Comparison of ENCODE assay signal across 15 mouse cellular contexts in the genomic region with DNA sequence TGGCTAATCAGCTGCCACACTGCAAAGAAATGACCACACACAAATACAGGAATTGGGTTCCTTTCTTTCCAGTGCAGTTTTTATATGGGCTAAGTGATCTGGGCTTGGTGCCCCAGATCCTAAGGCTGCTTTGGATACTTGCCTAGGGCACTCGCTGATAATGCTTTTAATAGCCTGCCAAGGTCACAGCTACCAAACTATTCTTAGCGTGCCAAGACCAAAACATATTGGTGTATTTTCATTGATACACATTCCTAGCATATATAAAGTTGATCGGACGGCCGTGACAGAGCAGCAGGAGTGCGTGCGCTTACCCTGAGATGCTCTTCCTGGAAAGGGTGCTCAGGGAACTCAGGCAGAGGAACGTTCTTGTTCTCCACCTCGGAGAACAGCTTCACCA. TPM values are rescaled to one million over a fixed set of nuclear protein-coding genes. Genes with fewer than 3 reads are reported as not detected.
DNase-seq lines count a peak whose midpoint lies in the region; ATAC-seq and TF ChIP-seq lines count a peak whose summit lies in the region.
"Had no signal": no experiment of that assay in that cellular context is flagged by ENCODE, and none has a peak within 500 bp of the region (broad histone marks: within the 10 kb centered on the region; RNA-seq: fewer than 3 reads in every experiment).

No protein-coding gene starts in this region.

- H3K36me3 ChIP-seq in heart, embryonic 13.5 days: peaks cover 70% of the 10 kb centered on the region
- H3K36me3 ChIP-seq in hindbrain, embryonic 10.5 days: peaks cover 64% of the 10 kb centered on the region

- WGBS in cerebellum, adult 2 months: 13% methylated on average over 9 of the region's 9 CpGs
- WGBS in heart, embryonic 13.5 days: 42% methylated on average over 9 of the region's 9 CpGs
- WGBS in hindbrain, embryonic 10.5 days: 95% methylated on average over 9 of the region's 9 CpGs

- peaks cover 10% of the 10 kb centered on the region for H3K4me1 ChIP-seq in cerebellum, adult 2 months (ENCODE audit: control insufficient read depth, insufficient read depth, low read length)
- H3K4me1 ChIP-seq in heart, embryonic 13.5 days: peaks cover 27% of the 10 kb centered on the region
- no peaks in the 10 kb centered on the region for H3K4me1 ChIP-seq in hindbrain, embryonic 10.5 days (replicated peaks)
- H3K4me1 ChIP-seq: embryonic facial prominence, embryonic 12.5 days; forebrain, embryonic 12.5 days; liver, embryonic 12.5 days had no signal

- peak overlapping the region; percentile 56 for H3K4me2 ChIP-seq in heart, embryonic 13.5 days
- H3K4me2 ChIP-seq: embryonic facial prominence, embryonic 12.5 days; forebrain, embryonic 12.5 days; liver, embryonic 12.5 days had no signal

- no peaks in the 10 kb centered on the region for H3K9me3 ChIP-seq in heart, embryonic 13.5 days
- H3K9me3 ChIP-seq in hindbrain, embryonic 10.5 days: no peaks in the 10 kb centered on the region
- H3K9me3 ChIP-seq: embryonic facial prominence, embryonic 12.5 days; forebrain, embryonic 12.5 days; liver, embryonic 12.5 days had no signal

- H3K27me3 ChIP-seq in cerebellum, adult 2 months (ENCODE audit: control insufficient read depth, insufficient read depth, low read length): no peaks in the 10 kb centered on the region; the same call in 1 of the 2 replicates
- H3K27me3 ChIP-seq in heart, embryonic 13.5 days (replicated peaks): no peaks in the 10 kb centered on the region
- no peaks in the 10 kb centered on the region for H3K27me3 ChIP-seq in hindbrain, embryonic 10.5 days (ENCODE audit: insufficient read depth, poor library complexity, severe bottlenecking)
- H3K27me3 ChIP-seq: embryonic facial prominence, embryonic 12.5 days; forebrain, embryonic 12.5 days; liver, embryonic 12.5 days had no signal

- no peak for TF ChIP-seq POLR2A in cerebellum, adult 2 months (IDR thresholded peaks at IDR 0.05; ENCODE audit: borderline replicate concordance, insufficient read depth, low read length)

- H3K27ac ChIP-seq in cerebellum, adult 2 months (ENCODE audit: insufficient read depth, low read length): no peak overlapping the region
- H3K27ac ChIP-seq in heart, embryonic 13.5 days (replicated peaks): peak overlapping the region; percentile 89
- no peak overlapping the region for H3K27ac ChIP-seq in hindbrain, embryonic 10.5 days
- H3K27ac ChIP-seq: embryonic facial prominence, embryonic 12.5 days; forebrain, embryonic 12.5 days; left cerebral cortex, adult 2 months; liver, embryonic 12.5 days; macrophage had no signal

- DNase-seq in gastrocnemius, adult 18-20 months (ENCODE audit: low spot score): peak; percentile 70
- no peak for DNase-seq in gastrocnemius, postnatal 10 days
- DNase-seq in adrenal gland, adult 8-10 months: peak; percentile 26
- peak; percentile 45 to 70 for DNase-seq in cerebellum, adult 2 months
- no peak for DNase-seq in urinary bladder, postnatal 36 days (ENCODE audit: low spot score in 2 of 2)
- no peak for DNase-seq in hindbrain, embryonic 10.5 days (ENCODE audit: low spot score)
- no peak for DNase-seq in right cerebral cortex, adult 18-20 months
- DNase-seq: kidney, postnatal 25 days had no signal

- H3K4me3 ChIP-seq in cerebellum, adult 2 months (replicated peaks; ENCODE audit: insufficient read depth, low read depth, low read length): no peak overlapping the region
- H3K4me3 ChIP-seq in heart, embryonic 13.5 days: no peak overlapping the region
- no peak overlapping the region for H3K4me3 ChIP-seq in hindbrain, embryonic 10.5 days
- H3K4me3 ChIP-seq: embryonic facial prominence, embryonic 12.5 days; forebrain, embryonic 12.5 days; left cerebral cortex, adult 2 months; liver, embryonic 12.5 days had no signal

- peak overlapping the region; percentile 50; the same call in 1 of the 2 replicates for H3K9ac ChIP-seq in heart, embryonic 13.5 days
- H3K9ac ChIP-seq: embryonic facial prominence, embryonic 12.5 days; forebrain, embryonic 12.5 days; liver, embryonic 12.5 days had no signal

- TF ChIP-seq CTCF in cerebellum, adult 2 months (IDR thresholded peaks at IDR 0.05; ENCODE audit: borderline replicate concordance, insufficient read depth, low read depth, low read length): no peak

- no peak for ATAC-seq in heart, embryonic 13.5 days (ENCODE audit: extremely low read depth, insufficient number of reproducible peaks, low FRiP score, low TSS enrichment)
- ATAC-seq: hindbrain, embryonic 16.5 days; liver, embryonic 12.5 days had no signal

RNA-seq across cellular contexts. Expression of a gene that starts 22.6 kb away (rescaled TPM):
- total RNA-seq in gastrocnemius, adult 18-20 months (2021): 100 to 1,000 TPM; 106 to 173 TPM
- total RNA-seq in gastrocnemius, postnatal 10 days (2021): 100 to 1,000 TPM in 1 of 2 experiments, 10 to 100 TPM in 1; 83.0 to 129 TPM
- total RNA-seq in adrenal gland, adult 8-10 months (2022): 100 to 1,000 TPM in 1 of 4 experiments, 10 to 100 TPM in 3; 81.5 to 153 (median 83.3) TPM
- 33.7 and 39.6 TPM in 2 replicates for polyA plus RNA-seq in cerebellum, adult 2 months (2012; rRNA removed)
- 52.5 and 59.0 TPM in 2 replicates for polyA plus RNA-seq in heart, embryonic 13.5 days (2015; fragmentation: Nextera tagmentation; extraction: Ambion mirVana)
- polyA plus RNA-seq in hindbrain, embryonic 10.5 days (2016; fragmentation: Nextera tagmentation; extraction: Ambion mirVana): 46.1 and 56.8 TPM in 2 replicates

Comparison
In these comparisons a context has a peak if more than half of its experiments do, and no peak if none do; other contexts are left out.
1. DNase-seq: peak in gastrocnemius, adult 18-20 months (single experiment), adrenal gland, adult 8-10 months (single experiment) and cerebellum, adult 2 months (2 of 2); none in gastrocnemius, postnatal 10 days (single experiment), urinary bladder, postnatal 36 days (0 of 2), hindbrain, embryonic 10.5 days (single experiment) and right cerebral cortex, adult 18-20 months (single experiment).